Mouse (Mus musculus) olfactory bulb, adult 2 months (tissue): ENCODE results near the gene Zcchc14. TPM values are rescaled to one million over a fixed set of nuclear protein-coding genes. Genes with fewer than 3 reads are reported as not detected.

Experiments used
- H3K27ac ChIP-seq: fragments of 200-500 bp; 2 replicates; pipeline ENCODE4 v1.5.1; 2012; ENCODE audit warnings: low read depth, low read length; ENCODE audit not compliant: insufficient read depth
- H3K4me1 ChIP-seq: fragments of 200-500 bp; 2 replicates; pipeline ENCODE4 v1.6.1; 2012; ENCODE audit warnings: low read length; ENCODE audit not compliant: control insufficient read depth, insufficient read depth
- H3K4me3 ChIP-seq: fragments of 200-500 bp; 2 replicates; pipeline ENCODE4 v1.5.1; 2012; ENCODE audit warnings: mild to moderate bottlenecking, low read depth, low read length, moderate library complexity; ENCODE audit not compliant: insufficient read depth
- CTCF ChIP-seq: fragments of 200-500 bp; IDR thresholded peaks from 2 replicates; pipeline ENCODE4 v1.5.1; 2012; ENCODE audit warnings: low read depth, mild to moderate bottlenecking, low read length, moderate library complexity; ENCODE audit not compliant: insufficient read depth
- POLR2A ChIP-seq: fragments of 200-500 bp; IDR thresholded peaks from 2 replicates; pipeline ENCODE4 v1.6.1; 2012; ENCODE audit warnings: mild to moderate bottlenecking, low read depth, low read length, moderate library complexity; ENCODE audit not compliant: insufficient read depth
- WGBS: fragments of 180-500 bp; shearing (Covaris S2); methylation state at CpG from one replicate; pipeline ENCODE4 v1.1.7; 2018; 5-methylcytosine and 5-hydroxymethylcytosine counted together
- polyA plus RNA-seq: library from polyadenylated mRNA; stranded (reverse); fragments of >200 nt; gene quantifications from 2 replicates; pipeline ENCODE4 v1.2.4, GENCODE M21; 2012; ENCODE audit warnings: low replicate concordance; ENCODE audit not compliant: missing spikeins, insufficient read depth, insufficient read length

Zcchc14 gene
- polyA plus RNA-seq, 1 experiment = not detected

GRCm38 (mm10) chr8:121685419-121685818 lies 32.7 kb upstream of the Zcchc14 start:
- 22% methylated on average over 4 of the region's 4 CpGs for WGBS
- TF ChIP-seq CTCF = peak; percentile 75
- no peak for TF ChIP-seq POLR2A
- Histone ChIP-seq H3K27ac (no peak overlapping the region), H3K4me3 (no peak overlapping the region), H3K4me1 (peaks cover 55% of the 10 kb centered on the region)

DNA sequence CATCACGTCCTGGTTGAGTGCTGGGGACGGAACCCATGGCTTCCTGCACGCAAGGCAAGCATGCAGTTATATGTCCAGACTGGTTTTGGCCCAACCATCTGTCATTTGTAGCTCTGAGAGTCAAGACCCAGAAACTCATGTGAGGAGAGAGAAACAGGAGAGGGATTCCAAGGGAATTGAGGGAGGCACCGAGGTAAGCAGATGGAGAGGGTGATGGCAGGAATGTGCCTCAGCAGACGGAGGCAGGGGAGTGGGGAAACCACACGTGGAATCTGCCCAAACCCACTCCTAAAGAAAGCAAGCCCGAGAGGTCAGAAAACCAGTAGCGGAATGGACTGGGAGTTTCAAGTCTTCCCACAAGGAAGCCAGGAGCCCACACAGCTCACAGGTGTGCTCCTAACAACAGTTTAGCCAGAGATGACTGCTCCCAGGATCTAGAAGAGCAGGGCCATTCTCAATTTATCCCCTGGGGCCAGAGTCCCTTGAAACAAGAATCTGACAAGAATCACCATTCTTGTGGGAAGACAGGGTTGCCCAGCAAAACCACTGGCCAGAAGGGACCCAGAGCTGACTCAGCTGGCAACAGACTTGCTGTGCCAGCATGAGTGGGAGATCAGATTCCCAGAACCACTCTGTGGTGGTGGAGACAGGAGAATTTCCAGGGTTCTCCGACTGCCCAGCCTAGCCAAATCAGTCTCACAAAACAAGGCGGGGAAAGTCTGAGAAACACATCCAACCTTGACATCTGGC lies 30.6 kb upstream of the Zcchc14 start:
- no peak for TF ChIP-seq CTCF
- TF ChIP-seq POLR2A = no peak
- WGBS = 78% methylated on average over 10 of the region's 10 CpGs

GRCm38 (mm10) chr8:121681457-121681856 lies 28.8 kb upstream of the Zcchc14 start:
- WGBS = 62% methylated on average over 10 of the region's 10 CpGs
- H3K27ac ChIP-seq = no peak overlapping the region
- H3K4me1 ChIP-seq = peaks cover 29% of the 10 kb centered on the region
- TF ChIP-seq POLR2A = no peak
- TF ChIP-seq CTCF = no peak
- no peak overlapping the region for H3K4me3 ChIP-seq

More for the DNA sequence above, 30.6 kb upstream of the Zcchc14 start:
- Histone ChIP-seq H3K27ac (no peak overlapping the region), H3K4me3 (no peak overlapping the region), H3K4me1 (peaks cover 44% of the 10 kb centered on the region)

DNA sequence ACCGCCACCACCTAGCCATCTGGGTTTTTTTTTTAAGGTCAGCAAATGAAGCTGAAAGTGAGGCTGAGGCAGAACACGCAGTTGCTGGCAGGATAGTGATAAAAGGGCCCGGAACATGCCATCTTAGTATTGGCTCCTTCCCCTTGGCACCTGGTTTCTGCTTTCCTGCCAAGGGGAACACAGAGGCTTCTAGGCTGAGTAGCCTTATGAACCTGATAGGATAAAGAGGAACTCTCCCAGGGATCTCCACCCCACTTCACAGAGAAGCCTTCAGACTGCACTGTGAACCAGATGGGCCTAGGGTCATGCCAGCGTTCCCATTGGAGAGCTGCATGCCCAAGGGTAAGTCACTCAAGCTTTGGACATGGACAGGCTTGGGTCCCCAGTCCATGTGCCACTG lies 28.2 kb upstream of the Zcchc14 start:
- Histone ChIP-seq H3K27ac (no peak overlapping the region), H3K4me3 (no peak overlapping the region), H3K4me1 (peaks cover 30% of the 10 kb centered on the region)
- TF ChIP-seq CTCF = no peak
- TF ChIP-seq POLR2A = no peak
- WGBS = 88% methylated on average over 4 of the region's 4 CpGs

- no peak overlapping the region for H3K4me3 ChIP-seq
- H3K27ac ChIP-seq = no peak overlapping the region
- peaks cover 33% of the 10 kb centered on the region for H3K4me1 ChIP-seq
- WGBS = 46% methylated on average over 5 of the region's 5 CpGs
- no peak for TF ChIP-seq POLR2A
- TF ChIP-seq CTCF = no peak
Observed at GRCm38 (mm10) chr8:121678696-121679095, 26.0 kb upstream of the Zcchc14 start.

DNA sequence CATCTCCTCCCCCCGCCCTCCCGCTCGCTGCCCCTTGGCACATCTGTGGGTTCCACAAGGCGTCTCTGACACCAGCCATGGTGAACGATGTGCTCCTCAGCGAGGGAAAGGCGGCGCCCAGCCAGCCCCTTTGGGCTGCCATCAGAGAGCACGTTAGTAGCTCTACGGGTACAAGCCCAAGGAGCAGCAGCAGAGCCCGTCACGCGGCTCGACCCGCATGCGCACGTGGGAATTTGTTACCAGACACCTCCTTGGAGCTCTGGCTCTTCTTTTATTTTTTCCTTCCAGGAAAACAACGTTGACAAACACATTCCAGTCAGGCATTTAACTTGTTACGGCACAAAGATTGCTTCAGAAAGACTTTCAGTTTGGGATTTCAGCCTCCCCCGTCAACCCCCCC lies 23.0 kb upstream of the Zcchc14 start:
- H3K27ac ChIP-seq = peak overlapping the region; percentile 16; the same call in 1 of the 2 replicates
- 32% methylated on average over 20 of the region's 20 CpGs for WGBS
- peaks cover 26% of the 10 kb centered on the region for H3K4me1 ChIP-seq
- no peak overlapping the region for H3K4me3 ChIP-seq
- no peak for TF ChIP-seq CTCF
- TF ChIP-seq POLR2A = peak; percentile 10

GRCm38 (mm10) chr8:121675161-121675560 lies 22.5 kb upstream of the Zcchc14 start:
- Histone ChIP-seq H3K4me3 (no peak overlapping the region), H3K27ac (0 out of 2 replicates have a peak overlapping the region, but pooled peaks have one; percentile 16), H3K4me1 (peaks cover 27% of the 10 kb centered on the region)
- WGBS = 77% methylated on average over 3 of the region's 3 CpGs
- TF ChIP-seq CTCF (no peak), POLR2A (no peak)

DNA sequence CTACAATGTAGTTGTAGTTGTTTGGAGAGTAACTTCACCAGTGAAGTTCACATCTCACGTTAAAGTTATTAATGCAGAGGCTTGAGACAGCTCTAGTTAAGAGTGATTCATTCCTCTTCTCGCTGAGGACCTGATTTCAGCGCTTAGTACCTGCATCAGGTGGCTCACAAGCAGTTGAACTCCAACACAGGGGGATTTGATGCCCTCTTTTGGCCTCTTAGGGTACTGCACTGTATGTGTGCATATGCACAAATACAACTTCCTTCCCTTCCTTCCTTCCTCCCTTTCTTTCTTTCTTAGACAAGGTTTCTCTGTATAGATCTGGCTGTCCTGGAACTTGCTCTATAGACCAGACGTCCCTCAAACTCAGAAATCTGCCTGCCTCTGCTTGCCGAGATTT lies 21.8 kb upstream of the Zcchc14 start:
- no peak overlapping the region for H3K4me3 ChIP-seq
- H3K4me1 ChIP-seq = peaks cover 33% of the 10 kb centered on the region
- WGBS = 66% methylated on average over 5 of the region's 5 CpGs
- no peak overlapping the region for H3K27ac ChIP-seq
- TF ChIP-seq POLR2A (no peak), CTCF (no peak)

DNA sequence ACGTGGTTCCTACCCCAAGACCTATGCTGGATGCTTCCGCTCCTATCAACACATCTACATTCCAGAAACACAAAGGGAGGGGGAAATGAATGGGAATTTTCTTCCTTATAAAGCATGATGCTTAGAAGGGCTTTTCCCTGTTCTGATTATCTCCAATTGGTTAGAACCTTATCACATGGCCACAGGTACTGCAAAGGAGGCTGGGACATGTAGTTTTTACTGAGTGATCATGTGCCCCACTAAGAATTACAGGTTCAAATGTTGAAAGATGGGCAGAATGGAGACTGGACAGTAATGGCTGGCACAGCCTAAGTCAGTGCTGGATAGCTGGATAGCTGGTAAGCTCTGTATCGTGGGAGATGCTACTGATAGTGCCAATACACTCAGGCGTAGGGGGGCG lies 21.2 kb upstream of the Zcchc14 start:
- 47% methylated on average over 5 of the region's 5 CpGs for WGBS
- Histone ChIP-seq H3K4me1 (peaks cover 39% of the 10 kb centered on the region), H3K27ac (peak overlapping the region; percentile 90), H3K4me3 (no peak overlapping the region)
- TF ChIP-seq POLR2A (no peak), CTCF (no peak)

GRCm38 (mm10) chr8:121673153-121673552 lies 20.5 kb upstream of the Zcchc14 start:
- peak overlapping the region; percentile 90 for H3K27ac ChIP-seq
- WGBS = 59% methylated on average over 4 of the region's 4 CpGs
- no peak overlapping the region for H3K4me3 ChIP-seq
- peaks cover 40% of the 10 kb centered on the region for H3K4me1 ChIP-seq
- no peak for TF ChIP-seq POLR2A
- TF ChIP-seq CTCF = no peak
